21 mouse cellular contexts compared by ENCODE assay signal in the genomic region with DNA sequence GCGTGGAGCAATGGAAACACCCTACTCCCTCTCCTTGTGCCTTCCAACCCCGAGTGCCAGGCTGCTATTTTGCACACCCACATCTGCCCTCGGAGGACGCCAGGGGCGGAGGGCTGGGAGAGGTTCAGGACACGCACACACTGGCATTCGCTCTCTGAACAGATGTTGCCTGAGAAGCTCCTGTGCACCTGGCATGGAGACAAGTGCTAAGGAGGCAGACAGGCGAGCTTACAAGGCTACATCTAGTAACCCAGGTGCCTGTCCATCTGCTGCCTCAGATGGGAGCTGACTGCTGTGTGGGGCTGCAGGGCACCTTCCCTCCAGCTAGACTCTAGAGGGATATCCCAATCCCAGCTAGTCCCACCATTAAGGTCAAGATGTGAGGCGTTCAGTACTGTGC. TPM values are rescaled to one million over a fixed set of nuclear protein-coding genes. Genes with fewer than 3 reads are reported as not detected.
DNase-seq lines count a peak whose midpoint lies in the region; ATAC-seq and TF ChIP-seq lines count a peak whose summit lies in the region.
"Had no signal": no experiment of that assay in that cellular context is flagged by ENCODE, and none has a peak within 500 bp of the region (broad histone marks: within the 10 kb centered on the region; RNA-seq: fewer than 3 reads in every experiment).

No protein-coding gene starts in this region.

- peak overlapping the region; percentile 84 for H3K27ac ChIP-seq in gastrocnemius, adult 2 months
- H3K27ac ChIP-seq in liver, embryonic 11.5 days (ENCODE audit: low read depth, low read length) = no peak overlapping the region
- H3K27ac ChIP-seq: embryonic facial prominence, embryonic 10.5 days; forebrain, embryonic 12.5 days; neural tube, embryonic 12.5 days had no signal

- no peak for DNase-seq in gastrocnemius, adult 2 months
- DNase-seq in gastrocnemius, postnatal 36 days = no peak
- DNase-seq in left cerebral cortex, postnatal 4 days = peak; percentile 53
- DNase-seq in left cerebral cortex, postnatal 14 days (ENCODE audit: low spot score in 2 of 2) = no peak
- DNase-seq in cerebellum, adult 8-10 months = peak; percentile 42
- DNase-seq in cerebellum, postnatal 36 days = peak; percentile 35 to 36
- DNase-seq in liver, embryonic 11.5 days (ENCODE audit: low spot score) = no peak
- DNase-seq in thymus, postnatal 0 days (ENCODE audit: low spot score) = no peak
- DNase-seq: gastrocnemius, postnatal 14 days; lung, adult 18-20 months; lung, postnatal 14 days; thymus, postnatal 36 days had no signal

- no peak overlapping the region for H3K4me3 ChIP-seq in gastrocnemius, adult 2 months
- no peak overlapping the region for H3K4me3 ChIP-seq in liver, embryonic 11.5 days (ENCODE audit: low read depth, low read length)
- H3K4me3 ChIP-seq: embryonic facial prominence, embryonic 10.5 days; forebrain, embryonic 12.5 days; heart, embryonic 15.5 days; neural tube, embryonic 12.5 days had no signal

- no peak for ATAC-seq in liver, embryonic 11.5 days (replicated peaks; ENCODE audit: low FRiP score)
- ATAC-seq: inflammation-experienced regulatory T-cells, adult 6 months had no signal

- intact Hi-C loops in gastrocnemius, adult 2 months (cut with DNase I) = no loop called here
- intact Hi-C loops in gastrocnemius, postnatal 36 days (cut with DNase I) = loop anchor here (10.0 kb wide), 1 partner anchor 828 kb away; a partner anchor contains a TSS
- intact Hi-C loops in left cerebral cortex, postnatal 4 days (cut with DNase I) = no loop called here
- intact Hi-C loops in left cerebral cortex, postnatal 14 days (cut with DNase I) = no loop called here

- no peaks in the 10 kb centered on the region for H3K9me3 ChIP-seq in liver, embryonic 11.5 days (ENCODE audit: control insufficient read depth, low read length)
- H3K9me3 ChIP-seq: embryonic facial prominence, embryonic 10.5 days; forebrain, embryonic 12.5 days; heart, embryonic 15.5 days; neural tube, embryonic 12.5 days had no signal

- WGBS in liver, embryonic 11.5 days = 78% methylated on average over 9 of the region's 9 CpGs

- peaks cover 8% of the 10 kb centered on the region for H3K4me1 ChIP-seq in liver, embryonic 11.5 days (replicated peaks; ENCODE audit: control insufficient read depth, insufficient read depth, low read length)

- no peak overlapping the region for H3K4me2 ChIP-seq in liver, embryonic 11.5 days
- H3K4me2 ChIP-seq: forebrain, embryonic 12.5 days; heart, embryonic 15.5 days; neural tube, embryonic 12.5 days had no signal

- H3K9ac ChIP-seq in liver, embryonic 11.5 days (ENCODE audit: low read depth, low read length) = no peak overlapping the region
- H3K9ac ChIP-seq: forebrain, embryonic 12.5 days; heart, embryonic 15.5 days; neural tube, embryonic 12.5 days had no signal

- H3K36me3 ChIP-seq in liver, embryonic 11.5 days (ENCODE audit: control insufficient read depth, insufficient read depth, low read length) = no peaks in the 10 kb centered on the region
- H3K36me3 ChIP-seq: embryonic facial prominence, embryonic 10.5 days; forebrain, embryonic 12.5 days; heart, embryonic 15.5 days; neural tube, embryonic 12.5 days had no signal

- TF ChIP-seq CTCF in gastrocnemius, adult 2 months (IDR thresholded peaks at IDR 0.05) = no peak

- peaks cover 5% of the 10 kb centered on the region for H3K27me3 ChIP-seq in liver, embryonic 11.5 days (replicated peaks; ENCODE audit: control insufficient read depth, insufficient read depth, low read length)
- H3K27me3 ChIP-seq: neural tube, embryonic 12.5 days had no signal

RNA-seq across cellular contexts. Expression of a gene that starts 0.8 kb away (rescaled TPM):
- 1 to 10 TPM; 1.6 to 3.7 TPM for total RNA-seq in gastrocnemius, adult 2 months (2021)
- 1 to 10 TPM; 2.4 to 4.1 TPM for total RNA-seq in gastrocnemius, postnatal 36 days (2021)
- total RNA-seq in left cerebral cortex, postnatal 4 days (2021) = 1 to 10 TPM; 3.5 to 5.6 TPM
- 10 to 100 TPM; 12.9 to 14.5 TPM for total RNA-seq in left cerebral cortex, postnatal 14 days (2021)
- polyA plus RNA-seq in liver, embryonic 11.5 days (2014; fragmentation: Nextera tagmentation; extraction: Ambion mirVana) = 0.31 and 0.45 TPM in 2 replicates
- 0.49 and 0.74 TPM in 2 replicates for polyA plus RNA-seq in thymus, postnatal 0 days (2015; fragmentation: Nextera tagmentation; extraction: Ambion mirVana)
- total RNA-seq: hematopoietic stem cell, adult 5-6 weeks; liver, adult 2 months; megakaryocyte-erythroid progenitor cell, adult 5-6 weeks had no signal
- polyA plus RNA-seq: liver, adult 2 months had no signal

RNA-seq across cellular contexts. Expression of a gene that starts 4.1 kb away (rescaled TPM):
- total RNA-seq in gastrocnemius, adult 2 months (2021) = under 1 TPM in 1 of 2 experiments, not detected in 1; 0.86 TPM
- under 1 TPM in 1 of 2 experiments, not detected in 1; 0.61 TPM for total RNA-seq in gastrocnemius, postnatal 36 days (2021)
- total RNA-seq in left cerebral cortex, postnatal 4 days (2021) = under 1 TPM; 0.50 to 0.54 TPM
- total RNA-seq in left cerebral cortex, postnatal 14 days (2021) = 1 to 10 TPM; 1.2 to 1.5 TPM
- 0.84 and 1.3 TPM in 2 replicates for polyA plus RNA-seq in liver, embryonic 11.5 days (2014; fragmentation: Nextera tagmentation; extraction: Ambion mirVana)
- polyA plus RNA-seq in thymus, postnatal 0 days (2015; fragmentation: Nextera tagmentation; extraction: Ambion mirVana) = 1.2 and 1.8 TPM in 2 replicates
- total RNA-seq: hematopoietic stem cell, adult 5-6 weeks; megakaryocyte-erythroid progenitor cell, adult 5-6 weeks had no signal
- polyA plus RNA-seq: kidney, adult 2 months had no signal

RNA-seq across cellular contexts. Expression of a gene that starts 20.0 kb away (rescaled TPM):
- 10 to 100 TPM; 12.6 to 25.4 TPM for total RNA-seq in gastrocnemius, adult 2 months (2021)
- total RNA-seq in gastrocnemius, postnatal 36 days (2021) = 10 to 100 TPM; 14.4 to 17.0 TPM
- 10 to 100 TPM; 25.5 to 28.8 TPM for total RNA-seq in left cerebral cortex, postnatal 4 days (2021)
- 10 to 100 TPM; 41.3 to 42.9 TPM for total RNA-seq in left cerebral cortex, postnatal 14 days (2021)
- polyA plus RNA-seq in liver, embryonic 11.5 days (2014; fragmentation: Nextera tagmentation; extraction: Ambion mirVana) = 66.0 and 66.7 TPM in 2 replicates
- polyA plus RNA-seq in thymus, postnatal 0 days (2015; fragmentation: Nextera tagmentation; extraction: Ambion mirVana) = 44.6 and 45.3 TPM in 2 replicates

Comparison
In these comparisons a context has a peak if more than half of its experiments do, and no peak if none do; other contexts are left out.
1. DNase-seq: peak in left cerebral cortex, postnatal 4 days (single experiment), cerebellum, adult 8-10 months (single experiment) and cerebellum, postnatal 36 days (2 of 2); none in gastrocnemius, adult 2 months (single experiment), gastrocnemius, postnatal 36 days (0 of 2), left cerebral cortex, postnatal 14 days (0 of 2), liver, embryonic 11.5 days (single experiment) and thymus, postnatal 0 days (single experiment).